Mouse (Mus musculus) effector memory CD4-positive, alpha-beta T cell, adult 7 months (primary cell): ENCODE data around the gene Ccpg1os. TPM values are rescaled to one million over a fixed set of nuclear protein-coding genes. Genes with fewer than 3 reads are reported as not detected.

Experiments
- polyA plus RNA-seq: library from polyadenylated mRNA; unstranded; fragments of 100-300 nt; shearing (Covaris generic); gene quantifications from one replicate; pipeline ENCODE4 v1.2.1, GENCODE M21; 2017

Gene Ccpg1os
- 1.7 TPM for polyA plus RNA-seq

GRCm38 (mm10) chr9:72985250-72986220, at the start of gene Ccpg1os, which contains the start of gene Ccpg1:
Ccpg1os (minus strand) TSS chr9:72985382.
Ccpg1 (plus strand) TSS chr9:72985429.

GRCm38 (mm10) chr9:72958521-72959450, 26.4 kb downstream of the Ccpg1os start, which contains the start of the genes Dyx1c1 and Gm44503:
Dyx1c1 (plus strand) TSS chr9:72958785.
Gm44503 (plus strand) TSS chr9:72958852.

Other genes starting within 250 kb of the Ccpg1os start
- 0.23 TPM for gene Prtg, start 178.5 kb downstream of the Ccpg1os start, polyA plus RNA-seq
- 0.10 TPM for gene Pygo1, start 59.7 kb downstream of the Ccpg1os start, polyA plus RNA-seq
- 1.1 TPM for gene Dyx1c1, start 26.6 kb downstream of the Ccpg1os start, polyA plus RNA-seq
- gene Gm44503, start 26.5 kb downstream of the Ccpg1os start, polyA plus RNA-seq, result not detected
- gene Ccpg1, start within 50 bp of the Ccpg1os start, polyA plus RNA-seq, result 116 TPM
- 12.4 TPM for gene Pigb, start 55.0 kb upstream of the Ccpg1os start, polyA plus RNA-seq
- 45.8 TPM for gene Rab27a, start 59.5 kb upstream of the Ccpg1os start, polyA plus RNA-seq
- not detected for gene Khdc3, start 116.5 kb upstream of the Ccpg1os start, polyA plus RNA-seq
- not detected for gene Gm20509, start 117.1 kb upstream of the Ccpg1os start, polyA plus RNA-seq
- 50.2 TPM for gene Rsl24d1, start 128.0 kb upstream of the Ccpg1os start, polyA plus RNA-seq